Mouse (Mus musculus): ENCODE data around the gene Necab2.

Necab2 gene

DNA sequence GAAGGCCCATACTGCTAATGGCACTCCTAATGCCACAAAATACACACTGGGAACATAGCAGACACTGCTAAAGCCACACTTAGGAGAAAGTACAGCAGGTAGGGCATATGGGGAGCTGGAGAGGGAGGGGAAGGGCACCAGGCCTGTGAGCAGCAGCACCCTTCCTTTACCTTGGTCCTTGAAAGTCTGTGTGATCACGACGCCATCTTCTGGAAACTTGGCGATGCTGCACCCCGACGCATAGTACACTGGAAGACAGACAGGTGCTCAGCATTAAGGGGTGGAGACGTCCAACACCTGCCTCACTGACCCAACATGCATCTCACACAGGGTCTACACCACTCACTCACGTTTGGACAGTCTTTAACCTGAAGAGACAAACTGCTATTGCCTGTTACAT, 73.6 kb downstream of the Necab2 start:
- DNase-seq (ENCODE audit: low spot score), result no peak
